Mouse (Mus musculus) kidney, embryonic 14.5 days (tissue): ENCODE results near the gene Pbx3. TPM values are rescaled to one million over a fixed set of nuclear protein-coding genes. Genes with fewer than 3 reads are reported as not detected.

Experiments
- ATAC-seq: fragments of 200-750 bp; cut with Nextera tagmentation; 2 replicates; pipeline ENCODE4 v1.8.0; 2017; ENCODE audit warnings: moderate number of reproducible peaks, mild to moderate bottlenecking, moderate TSS enrichment, moderate library complexity; ENCODE audit not compliant: low FRiP score, low TSS enrichment
- H3K27ac ChIP-seq: fragments of 300-500 bp; sonication (generic); 2 replicates; pipeline ENCODE4 v1.5.1; 2014; ENCODE audit warnings: low read depth, mild to moderate bottlenecking, low read length, moderate library complexity, mixed read lengths
- H3K27me3 ChIP-seq: fragments of 300-500 bp; sonication (generic); 2 replicates; pipeline ENCODE4 v1.6.1; 2014; ENCODE audit warnings: mild to moderate bottlenecking, low read length; ENCODE audit not compliant: control insufficient read depth, insufficient read depth
- H3K36me3 ChIP-seq: fragments of 300-500 bp; sonication (generic); 2 replicates; pipeline ENCODE4 v1.6.1; 2014; ENCODE audit warnings: low read length, mixed read lengths; ENCODE audit not compliant: control insufficient read depth, insufficient read depth
- H3K4me1 ChIP-seq: fragments of 300-500 bp; sonication (generic); 2 replicates; pipeline ENCODE4 v1.6.1; 2014; ENCODE audit warnings: low read length, mixed read lengths; ENCODE audit not compliant: control insufficient read depth, insufficient read depth
- H3K4me2 ChIP-seq: fragments of 300-500 bp; sonication (generic); replicated peaks from 2 replicates; pipeline ENCODE4 v1.6.1; 2014; ENCODE audit warnings: low read depth, mild to moderate bottlenecking, low read length
- H3K4me3 ChIP-seq: fragments of 300-500 bp; sonication (generic); 2 replicates; pipeline ENCODE4 v1.5.1; 2014; ENCODE audit warnings: mild to moderate bottlenecking, low read length
- H3K9ac ChIP-seq: fragments of 300-500 bp; sonication (generic); 2 replicates; pipeline ENCODE4 v1.6.1; 2014; ENCODE audit warnings: low read depth, mild to moderate bottlenecking, low read length, moderate library complexity
- H3K9me3 ChIP-seq: fragments of 300-500 bp; sonication (generic); 2 replicates; pipeline ENCODE4 v1.6.1; 2016; ENCODE audit warnings: low read length; ENCODE audit not compliant: control insufficient read depth
- WGBS: fragments of 180-500 bp; shearing (Covaris S2); extraction: QIAGEN DNeasy Blood & Tissue Kit; methylation state at CpG from one replicate; pipeline ENCODE4 v1.1.7; 2014; 5-methylcytosine and 5-hydroxymethylcytosine counted together
- polyA plus RNA-seq: library from polyadenylated mRNA; unstranded; fragments of >200 nt; fragmentation: Nextera tagmentation; extraction: Ambion mirVana; gene quantifications from 2 replicates; pipeline ENCODE4 v1.2.1, GENCODE M21; 2014

The Pbx3 gene
- polyA plus RNA-seq, 1 experiment from 2014 or later, result 34.7 TPM

DNA sequence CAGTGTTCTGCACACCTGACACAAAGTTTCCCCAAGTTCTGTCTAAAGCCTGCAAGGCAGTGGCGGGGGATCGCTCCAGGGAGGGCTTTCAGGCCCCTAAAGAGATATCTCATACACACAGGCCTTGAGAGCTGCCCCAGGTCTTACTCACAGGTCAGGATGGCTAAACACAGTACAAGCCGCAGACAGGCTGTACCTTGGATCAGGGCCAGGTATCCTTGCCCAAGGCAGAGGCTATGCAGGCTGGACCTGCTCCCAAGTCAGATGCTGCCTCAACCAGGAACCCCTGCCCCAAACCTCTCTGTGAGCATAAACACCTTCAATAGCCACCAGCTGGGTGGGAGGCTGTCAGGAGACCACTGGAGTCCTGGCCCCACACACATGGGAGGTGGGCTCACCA, 215.2 kb downstream of the Pbx3 start:
- WGBS, result 81% methylated on average over 3 of the region's 3 CpGs
- Histone ChIP-seq H3K27ac (no peak overlapping the region), H3K4me2 (no peak overlapping the region), H3K9ac (no peak overlapping the region), H3K27me3 (no peaks in the 10 kb centered on the region), H3K36me3 (no peaks in the 10 kb centered on the region), H3K4me3 (no peak overlapping the region), H3K4me1 (no peaks in the 10 kb centered on the region), H3K9me3 (0 out of 2 replicates have a peak, but pooled peaks cover 2% of the 10 kb centered on the region)
- no peak for ATAC-seq

GRCm38 (mm10) chr2:34154833-34155232, 218.1 kb downstream of the Pbx3 start:
- H3K4me1 ChIP-seq, result no peaks in the 10 kb centered on the region
- no peaks in the 10 kb centered on the region for H3K27me3 ChIP-seq
- H3K27ac ChIP-seq, result no peak overlapping the region
- ATAC-seq, result no peak
- WGBS, result 69% methylated on average over 5 of the region's 5 CpGs
- H3K4me3 ChIP-seq, result no peak overlapping the region
- H3K36me3 ChIP-seq, result no peaks in the 10 kb centered on the region
- 0 out of 2 replicates have a peak, but pooled peaks cover 2% of the 10 kb centered on the region for H3K9me3 ChIP-seq
- no peak overlapping the region for H3K9ac ChIP-seq
- no peak overlapping the region for H3K4me2 ChIP-seq

GRCm38 (mm10) chr2:34153336-34153735, 219.6 kb downstream of the Pbx3 start:
- H3K9ac ChIP-seq, result no peak overlapping the region
- H3K4me2 ChIP-seq, result no peak overlapping the region
- no peak overlapping the region for H3K27ac ChIP-seq
- ATAC-seq, result no peak
- H3K27me3 ChIP-seq, result no peaks in the 10 kb centered on the region
- no peak overlapping the region for H3K4me3 ChIP-seq
- H3K36me3 ChIP-seq, result no peaks in the 10 kb centered on the region
- no peaks in the 10 kb centered on the region for H3K4me1 ChIP-seq
- WGBS, result 62% methylated on average over 6 of the region's 6 CpGs
- H3K9me3 ChIP-seq, result no peaks in the 10 kb centered on the region

GRCm38 (mm10) chr2:34150560-34150959, 222.4 kb downstream of the Pbx3 start:
- Histone ChIP-seq H3K27ac (no peak overlapping the region), H3K36me3 (no peaks in the 10 kb centered on the region), H3K9me3 (no peaks in the 10 kb centered on the region), H3K4me3 (no peak overlapping the region), H3K27me3 (no peaks in the 10 kb centered on the region), H3K4me1 (no peaks in the 10 kb centered on the region), H3K4me2 (no peak overlapping the region), H3K9ac (no peak overlapping the region)
- WGBS, result 77% methylated on average over 4 of the region's 4 CpGs
- no peak for ATAC-seq

DNA sequence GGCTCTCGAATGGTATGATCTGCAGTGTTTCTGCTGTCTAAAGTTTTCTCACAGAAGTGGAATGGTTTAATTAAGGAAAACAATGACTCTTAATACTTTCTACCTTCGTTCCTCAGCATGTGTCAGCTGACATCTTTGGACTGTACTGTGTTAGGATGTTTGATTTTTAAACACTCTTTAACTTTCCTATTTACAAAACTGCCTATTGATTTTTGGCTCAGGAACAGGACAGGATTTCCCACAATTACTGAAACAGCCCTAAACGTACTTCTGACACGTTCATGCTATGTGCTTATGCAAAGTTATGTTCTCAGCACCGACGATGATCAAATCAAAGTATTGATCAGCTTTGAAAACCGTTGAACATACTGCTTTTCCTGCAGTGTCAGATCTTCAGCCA, 224.7 kb downstream of the Pbx3 start:
- 75% methylated on average over 7 of the region's 7 CpGs for WGBS

DNA sequence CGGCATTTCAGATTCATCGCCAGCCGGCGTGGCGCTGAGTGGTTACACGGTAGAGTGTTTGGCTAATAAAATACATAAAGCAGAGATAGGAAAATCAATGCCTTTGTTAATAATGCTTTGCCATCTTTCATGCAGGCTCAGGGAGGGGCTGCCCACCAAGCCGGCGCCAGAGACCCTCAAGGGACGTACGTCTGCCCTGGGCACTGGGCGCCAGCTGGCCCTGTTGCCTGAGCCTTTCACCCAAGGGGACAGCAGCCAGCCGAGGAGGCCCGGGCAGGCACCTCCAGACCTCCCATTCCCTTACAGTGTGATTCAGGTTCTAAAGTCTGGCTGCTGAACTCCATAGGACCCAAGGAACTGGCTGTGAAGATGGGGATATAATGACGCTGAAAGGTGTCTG, 225.5 kb downstream of the Pbx3 start:
- no peaks in the 10 kb centered on the region for H3K9me3 ChIP-seq
- H3K9ac ChIP-seq, result no peak overlapping the region
- H3K36me3 ChIP-seq, result no peaks in the 10 kb centered on the region
- no peak overlapping the region for H3K4me2 ChIP-seq
- H3K4me3 ChIP-seq, result no peak overlapping the region
- H3K4me1 ChIP-seq, result no peaks in the 10 kb centered on the region
- no peak for ATAC-seq
- H3K27me3 ChIP-seq, result no peaks in the 10 kb centered on the region
- WGBS, result 92% methylated on average over 14 of the region's 14 CpGs
- no peak overlapping the region for H3K27ac ChIP-seq

More for the DNA sequence above, 224.7 kb downstream of the Pbx3 start:
- no peak overlapping the region for H3K27ac ChIP-seq
- ATAC-seq, result no peak
- H3K9me3 ChIP-seq, result no peaks in the 10 kb centered on the region
- H3K4me3 ChIP-seq, result no peak overlapping the region
- no peaks in the 10 kb centered on the region for H3K27me3 ChIP-seq
- no peak overlapping the region for H3K9ac ChIP-seq
- no peaks in the 10 kb centered on the region for H3K4me1 ChIP-seq
- H3K4me2 ChIP-seq, result no peak overlapping the region
- no peaks in the 10 kb centered on the region for H3K36me3 ChIP-seq

DNA sequence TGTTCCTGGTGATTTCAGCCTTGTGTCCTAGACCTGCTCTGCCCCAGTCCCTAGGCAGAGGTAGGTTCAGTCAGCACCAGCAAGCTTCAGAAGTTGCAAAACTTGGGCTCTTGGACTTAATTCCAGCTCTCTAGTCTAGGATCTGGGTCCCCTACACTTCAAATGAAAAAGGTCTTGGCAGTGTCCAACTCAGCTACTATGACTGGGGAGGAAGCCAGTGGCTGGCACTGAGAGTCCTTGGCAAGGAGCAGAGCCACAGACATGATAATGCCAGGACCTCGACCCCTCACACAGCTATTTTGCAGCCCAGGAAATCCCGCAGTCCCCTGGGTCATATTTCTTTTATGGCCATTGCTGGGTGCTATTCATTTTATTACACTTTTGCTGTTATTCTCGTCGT, 225.9 kb downstream of the Pbx3 start:
- no peak for ATAC-seq
- H3K4me3 ChIP-seq, result no peak overlapping the region
- no peaks in the 10 kb centered on the region for H3K9me3 ChIP-seq
- no peak overlapping the region for H3K4me2 ChIP-seq
- H3K4me1 ChIP-seq, result no peaks in the 10 kb centered on the region
- no peaks in the 10 kb centered on the region for H3K36me3 ChIP-seq
- no peak overlapping the region for H3K9ac ChIP-seq
- no peak overlapping the region for H3K27ac ChIP-seq
- H3K27me3 ChIP-seq, result no peaks in the 10 kb centered on the region
- WGBS, result 63% methylated on average over 4 of the region's 4 CpGs

DNA sequence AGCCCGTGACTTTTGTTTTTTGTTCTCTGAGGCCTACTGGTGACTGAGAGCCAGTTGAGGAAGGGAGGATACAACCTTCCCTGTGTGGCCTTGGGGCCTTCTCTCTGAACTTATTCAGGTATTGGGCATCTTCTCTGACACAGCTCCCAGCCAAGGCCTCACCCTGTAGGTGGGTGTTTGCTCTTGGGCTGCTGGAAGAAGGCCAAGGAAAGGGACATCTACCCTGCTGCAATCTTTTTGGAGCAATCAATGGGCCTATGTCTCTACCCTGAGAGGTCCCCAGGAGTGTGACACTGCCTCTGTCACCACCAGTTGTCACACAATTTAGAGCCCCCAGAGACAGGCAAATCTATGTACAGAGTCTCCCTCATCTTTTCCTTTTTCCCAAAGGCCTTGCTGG, 226.5 kb downstream of the Pbx3 start:
- H3K4me2 ChIP-seq, result no peak overlapping the region
- H3K9me3 ChIP-seq, result no peaks in the 10 kb centered on the region
- H3K4me1 ChIP-seq, result no peaks in the 10 kb centered on the region
- H3K36me3 ChIP-seq, result no peaks in the 10 kb centered on the region
- no peak for ATAC-seq
- H3K27me3 ChIP-seq, result no peaks in the 10 kb centered on the region
- H3K4me3 ChIP-seq, result no peak overlapping the region
- H3K9ac ChIP-seq, result no peak overlapping the region
- H3K27ac ChIP-seq, result no peak overlapping the region
- 85% methylated on average over 1 of the region's 1 CpGs for WGBS

DNA sequence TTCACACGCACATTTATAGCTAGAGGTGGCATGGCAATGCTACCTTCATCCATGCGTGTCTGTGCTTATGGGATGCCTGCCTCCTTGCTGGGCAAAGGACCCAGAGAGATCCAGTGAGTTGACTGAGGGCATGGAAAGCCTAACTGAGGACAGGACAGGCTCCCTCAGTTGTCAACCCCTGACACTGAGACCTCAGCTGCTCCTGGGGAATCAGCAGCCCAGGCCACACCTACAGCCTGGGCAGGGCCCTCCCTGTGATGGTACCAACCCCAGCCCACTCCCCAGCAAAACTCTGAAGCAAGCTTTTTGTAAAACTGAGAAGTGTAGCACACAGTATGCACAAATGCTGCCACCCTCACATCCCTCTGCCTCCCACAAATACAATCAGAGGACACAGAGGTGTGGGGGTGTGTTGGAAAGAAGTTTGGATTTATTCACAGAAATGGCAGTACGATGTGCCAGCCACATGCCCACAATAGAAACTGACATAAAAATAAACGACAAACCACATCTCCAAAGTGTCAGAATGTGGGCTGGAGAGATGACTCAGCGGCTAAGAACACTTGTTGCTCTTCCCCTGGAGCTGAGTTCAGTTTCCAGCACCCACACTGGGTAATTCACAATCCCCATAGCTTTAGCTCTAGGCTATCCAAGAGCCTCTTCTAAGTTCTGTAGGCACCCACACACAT, 233.3 kb downstream of the Pbx3 start:
- Histone ChIP-seq H3K27ac (no peak overlapping the region), H3K36me3 (no peaks in the 10 kb centered on the region), H3K9ac (no peak overlapping the region), H3K4me1 (no peaks in the 10 kb centered on the region), H3K4me2 (no peak overlapping the region), H3K4me3 (no peak overlapping the region), H3K27me3 (no peaks in the 10 kb centered on the region), H3K9me3 (no peaks in the 10 kb centered on the region)
- no peak for ATAC-seq
- WGBS, result 84% methylated on average over 5 of the region's 5 CpGs
